Mouse (Mus musculus): Measurements from ENCODE around the gene Lamp5. TPM values are rescaled to one million over a fixed set of nuclear protein-coding genes. Genes with fewer than 3 reads are reported as not detected.

The Lamp5 gene
- not detected for total RNA-seq (2018; cell fraction: chromatin; rRNA removed)
- total RNA-seq (2018; cell fraction: cytosol; rRNA removed): not detected
- total RNA-seq (2018; cell fraction: nucleus; rRNA removed): not detected
- polyA plus RNA-seq (2018): not detected in 3 replicates

GRCm38 (mm10) chr2:136051688-136052289, at the start of gene Lamp5:
Gene Lamp5 (plus strand): TSS chr2:136052239.
- Histone ChIP-seq H3K36me3 (ENCODE audit: inconsistent target) (no peaks in the 10 kb centered on the region), H3K4me3 (ENCODE audit: inconsistent target) (no peak within 1 kb of the TSS), H3K79me2 (ENCODE audit: inconsistent target) (no peaks in the 10 kb centered on the region), H3K27ac (no peak within 1 kb of the TSS)
- 54% methylated on average over 8 of the region's 8 CpGs for WGBS (ENCODE audit: missing documents)

DNA sequence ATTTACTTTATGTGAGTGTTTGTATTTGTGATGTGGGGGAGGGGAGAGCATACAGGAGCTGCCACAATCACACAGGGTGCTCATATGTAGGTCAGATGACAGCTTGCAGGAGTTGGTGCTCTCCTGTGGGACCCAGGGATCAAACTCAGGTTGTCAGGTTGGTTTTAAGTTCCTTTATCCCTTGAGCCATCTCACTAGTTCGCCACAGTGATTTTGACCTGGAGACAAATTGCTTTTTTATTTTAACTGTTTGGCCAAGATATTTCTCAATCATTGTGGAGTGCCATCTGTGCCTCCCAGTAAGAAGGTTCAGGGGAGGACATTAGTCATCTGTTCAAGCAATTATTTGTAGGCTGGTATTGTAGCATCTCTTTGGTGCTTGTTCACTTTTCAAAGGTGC, 48.2 kb upstream of the Lamp5 start:
- Histone ChIP-seq H3K79me2 (ENCODE audit: inconsistent target) (no peaks in the 10 kb centered on the region), H3K27ac (no peak overlapping the region), H3K4me3 (ENCODE audit: inconsistent target) (no peak overlapping the region), H3K36me3 (ENCODE audit: inconsistent target) (no peaks in the 10 kb centered on the region)
- WGBS (ENCODE audit: missing documents): 70% methylated on average over 1 of the region's 1 CpGs

GRCm38 (mm10) chr2:136006280-136006679, 45.8 kb upstream of the Lamp5 start:
- H3K36me3 ChIP-seq (ENCODE audit: inconsistent target): no peaks in the 10 kb centered on the region
- no peaks in the 10 kb centered on the region for H3K79me2 ChIP-seq (ENCODE audit: inconsistent target)
- 93% methylated on average over 5 of the region's 5 CpGs for WGBS (ENCODE audit: missing documents)
- H3K4me3 ChIP-seq (ENCODE audit: inconsistent target): no peak overlapping the region
- no peak overlapping the region for H3K27ac ChIP-seq

DNA sequence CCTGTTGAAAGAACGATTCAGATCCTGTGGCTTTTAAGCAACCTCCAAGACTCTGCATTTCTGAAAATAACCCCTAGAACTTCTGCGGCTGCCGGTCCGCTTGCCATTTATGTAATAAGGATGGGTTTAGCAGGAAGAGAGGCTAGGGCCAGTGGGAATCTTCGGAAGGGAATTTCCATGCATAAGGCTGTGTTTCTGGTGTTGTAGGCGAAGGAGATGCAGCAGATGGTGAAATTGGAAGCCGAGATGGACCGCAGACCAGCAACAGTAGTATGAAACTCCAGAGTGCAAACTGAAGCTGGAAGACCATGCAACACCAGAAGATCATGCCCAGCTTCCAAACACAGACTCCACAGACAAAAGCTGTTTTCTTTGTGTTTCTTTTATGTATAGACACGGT, 39.3 kb upstream of the Lamp5 start:
- no peak overlapping the region for H3K4me3 ChIP-seq (ENCODE audit: inconsistent target)
- 97% methylated on average over 8 of the region's 9 CpGs for WGBS (ENCODE audit: missing documents)
- H3K36me3 ChIP-seq (ENCODE audit: inconsistent target): no peaks in the 10 kb centered on the region
- no peak overlapping the region for H3K27ac ChIP-seq
- H3K79me2 ChIP-seq (ENCODE audit: inconsistent target): no peaks in the 10 kb centered on the region

DNA sequence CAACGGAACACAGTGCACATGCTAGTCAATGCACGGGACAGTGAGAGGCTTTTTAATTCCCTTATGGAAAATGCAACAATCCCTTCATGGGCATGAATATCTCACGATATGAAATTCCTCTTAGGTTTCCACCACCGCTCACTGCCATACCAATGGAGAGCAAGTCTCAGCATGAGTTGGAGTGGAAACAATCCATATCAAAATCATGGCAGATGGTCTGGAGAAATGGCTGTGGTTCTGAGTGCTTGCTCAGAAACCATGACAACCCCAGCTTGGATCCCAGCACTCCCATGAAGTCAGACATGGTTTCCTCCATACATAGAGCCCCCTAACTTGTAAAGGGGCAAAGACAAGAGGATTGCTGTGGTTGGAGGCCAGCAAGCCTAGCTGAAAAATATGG, 3.6 kb upstream of the Lamp5 start:
- H3K4me3 ChIP-seq (ENCODE audit: inconsistent target): no peak overlapping the region
- no peak overlapping the region for H3K27ac ChIP-seq
- H3K79me2 ChIP-seq (ENCODE audit: inconsistent target): no peaks in the 10 kb centered on the region
- H3K36me3 ChIP-seq (ENCODE audit: inconsistent target): no peaks in the 10 kb centered on the region
- WGBS (ENCODE audit: missing documents): 96% methylated on average over 4 of the region's 4 CpGs

- Histone ChIP-seq H3K4me3 (ENCODE audit: inconsistent target) (no peak overlapping the region), H3K79me2 (ENCODE audit: inconsistent target) (no peaks in the 10 kb centered on the region), H3K27ac (no peak overlapping the region), H3K36me3 (ENCODE audit: inconsistent target) (no peaks in the 10 kb centered on the region)
- 27% methylated on average over 27 of the region's 27 CpGs for WGBS (ENCODE audit: missing documents)
These were observed 1.0 kb upstream of the Lamp5 start for GRCm38 (mm10) chr2:136050793-136051615.

DNA sequence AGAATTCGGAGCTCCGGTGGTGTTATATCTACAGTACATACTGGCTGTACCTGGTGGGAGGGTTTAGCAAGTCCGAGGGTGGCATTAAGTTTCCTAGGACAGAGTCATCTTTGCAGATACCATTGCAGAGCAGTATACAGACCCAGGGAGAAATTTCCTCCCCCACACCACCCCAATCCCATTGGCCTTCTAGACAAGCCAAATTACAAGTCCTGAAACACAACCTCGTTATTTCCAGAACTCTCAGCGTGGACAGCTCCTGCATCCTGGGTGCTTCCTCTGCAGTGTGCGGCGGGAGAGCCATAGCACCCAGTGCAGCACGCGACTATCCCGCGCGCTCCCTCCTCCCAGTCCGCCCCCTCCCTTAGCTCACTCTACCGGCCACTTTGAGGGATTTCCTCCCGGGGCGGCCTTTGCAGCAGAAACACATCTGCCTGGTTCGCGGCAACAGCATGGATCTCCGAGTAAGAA, 5.9 kb downstream of the Lamp5 start:
- no peak overlapping the region for H3K4me3 ChIP-seq (ENCODE audit: inconsistent target)
- H3K36me3 ChIP-seq (ENCODE audit: inconsistent target): no peaks in the 10 kb centered on the region
- 11% methylated on average over 11 of the region's 19 CpGs for WGBS (ENCODE audit: missing documents)
- H3K27ac ChIP-seq: no peak overlapping the region
- no peaks in the 10 kb centered on the region for H3K79me2 ChIP-seq (ENCODE audit: inconsistent target)

- WGBS (ENCODE audit: missing documents): 16% methylated on average over 7 of the region's 7 CpGs
- H3K27ac ChIP-seq: no peak overlapping the region
- H3K36me3 ChIP-seq (ENCODE audit: inconsistent target): no peaks in the 10 kb centered on the region
- no peaks in the 10 kb centered on the region for H3K79me2 ChIP-seq (ENCODE audit: inconsistent target)
- H3K4me3 ChIP-seq (ENCODE audit: inconsistent target): no peak overlapping the region
These were observed 6.4 kb downstream of the Lamp5 start for GRCm38 (mm10) chr2:136058398-136058797.

GRCm38 (mm10) chr2:136059029-136059669, 7.1 kb downstream of the Lamp5 start:
- no peaks in the 10 kb centered on the region for H3K79me2 ChIP-seq (ENCODE audit: inconsistent target)
- no peaks in the 10 kb centered on the region for H3K36me3 ChIP-seq (ENCODE audit: inconsistent target)
- no peak overlapping the region for H3K4me3 ChIP-seq (ENCODE audit: inconsistent target)
- 9% methylated on average over 36 of the region's 37 CpGs for WGBS (ENCODE audit: missing documents)
- no peak overlapping the region for H3K27ac ChIP-seq

DNA sequence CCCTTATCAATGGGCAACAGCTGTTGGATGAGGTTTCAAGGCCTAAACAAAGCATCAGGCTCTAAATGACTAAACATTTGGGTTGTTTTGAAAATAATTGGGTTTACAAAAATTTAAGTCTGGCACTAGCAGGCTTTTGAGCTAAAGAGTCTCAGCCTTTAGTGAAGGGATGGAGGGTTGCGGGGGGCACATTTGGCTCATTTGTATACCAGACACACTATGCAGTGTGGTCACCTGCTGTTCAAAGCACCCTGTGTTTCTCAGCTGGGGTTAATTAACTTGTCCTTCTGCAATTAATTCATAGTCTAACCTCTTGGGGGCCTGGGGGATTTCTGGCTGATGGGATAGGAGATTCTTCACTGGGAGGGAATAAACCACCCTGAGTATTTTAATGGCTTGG, 12.3 kb downstream of the Lamp5 start:
- 100% methylated on average over 1 of the region's 1 CpGs for WGBS (ENCODE audit: missing documents)

DNA sequence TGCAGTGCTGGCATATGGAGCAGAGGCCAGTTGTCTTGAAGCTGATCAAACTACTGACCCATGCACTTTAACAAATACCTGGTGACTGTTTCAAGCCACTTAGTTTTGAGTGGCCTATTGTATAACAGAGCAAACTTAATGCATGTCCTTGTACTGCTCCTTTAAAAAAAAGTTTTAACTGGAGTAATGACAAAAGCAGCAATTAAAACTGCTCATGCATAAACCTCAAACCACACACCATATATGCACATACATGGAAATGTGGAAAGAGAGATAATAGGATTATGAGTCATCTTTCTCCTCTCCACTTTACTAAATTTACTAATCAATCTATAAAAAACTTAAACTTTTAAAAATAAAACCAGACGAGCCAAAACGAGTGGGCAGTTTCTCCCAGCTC, 43.9 kb downstream of the Lamp5 start:
- Histone ChIP-seq H3K36me3 (ENCODE audit: inconsistent target) (no peaks in the 10 kb centered on the region), H3K79me2 (ENCODE audit: inconsistent target) (no peaks in the 10 kb centered on the region), H3K4me3 (ENCODE audit: inconsistent target) (no peak overlapping the region), H3K27ac (no peak overlapping the region)
- 35% methylated on average over 2 of the region's 2 CpGs for WGBS (ENCODE audit: missing documents)

More for the DNA sequence above, 12.3 kb downstream of the Lamp5 start:
- Histone ChIP-seq H3K27ac (no peak overlapping the region), H3K79me2 (ENCODE audit: inconsistent target) (no peaks in the 10 kb centered on the region), H3K4me3 (ENCODE audit: inconsistent target) (no peak overlapping the region), H3K36me3 (ENCODE audit: inconsistent target) (no peaks in the 10 kb centered on the region)

DNA sequence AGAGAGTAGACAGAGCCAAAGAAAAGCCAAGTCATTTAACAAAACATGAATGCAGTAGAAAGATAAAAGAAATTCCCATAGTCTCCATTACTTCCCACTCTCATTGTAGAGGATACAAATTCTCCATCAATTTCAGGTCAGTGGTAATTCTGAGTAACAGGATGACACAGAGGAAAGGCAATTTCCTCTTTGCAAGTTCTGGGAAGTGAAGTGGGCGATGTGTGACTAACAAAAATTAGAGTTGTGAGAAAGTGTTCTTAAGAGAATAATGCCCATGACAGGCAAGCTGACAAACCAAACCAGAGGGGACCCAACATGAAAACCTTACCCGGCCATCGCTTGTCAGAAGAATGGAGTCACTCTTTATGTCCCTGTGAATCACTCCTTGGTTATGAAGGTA, 45.1 kb downstream of the Lamp5 start:
- Histone ChIP-seq H3K36me3 (ENCODE audit: inconsistent target) (no peaks in the 10 kb centered on the region), H3K79me2 (ENCODE audit: inconsistent target) (no peaks in the 10 kb centered on the region), H3K27ac (no peak overlapping the region), H3K4me3 (ENCODE audit: inconsistent target) (no peak overlapping the region)
- 72% methylated on average over 3 of the region's 3 CpGs for WGBS (ENCODE audit: missing documents)

- Histone ChIP-seq H3K4me3 (ENCODE audit: inconsistent target) (no peak overlapping the region), H3K27ac (no peak overlapping the region), H3K79me2 (ENCODE audit: inconsistent target) (no peaks in the 10 kb centered on the region), H3K36me3 (ENCODE audit: inconsistent target) (no peaks in the 10 kb centered on the region)
These were observed 55.6 kb downstream of the Lamp5 start for GRCm38 (mm10) chr2:136107597-136107996.

- Histone ChIP-seq H3K36me3 (ENCODE audit: inconsistent target) (no peaks in the 10 kb centered on the region), H3K79me2 (ENCODE audit: inconsistent target) (no peaks in the 10 kb centered on the region), H3K27ac (no peak overlapping the region), H3K4me3 (ENCODE audit: inconsistent target) (no peak overlapping the region)
- 81% methylated on average over 6 of the region's 6 CpGs for WGBS (ENCODE audit: missing documents)
These were observed 56.3 kb downstream of the Lamp5 start for GRCm38 (mm10) chr2:136108124-136109037.

All from macrophage (primary cell).